Mouse (Mus musculus) G1E (cell line): Measurements from ENCODE around the gene Marc2. TPM values are rescaled to one million over a fixed set of nuclear protein-coding genes. Genes with fewer than 3 reads are reported as not detected.

Experiments
- ATAC-seq: 2 replicates; pipeline ENCODE4 v1.8.0; 2016; ENCODE audit warnings: mild to moderate bottlenecking; ENCODE audit not compliant: insufficient number of reproducible peaks, poor library complexity, low FRiP score, severe bottlenecking; ENCODE audit errors: extremely low read depth
- DNase-seq: peaks from one replicate; pipeline ENCODE4 v3.0.0; 2012; ENCODE audit warnings: low spot score
- H3K27me3 ChIP-seq: 2 replicates; pipeline ENCODE4 v1.6.1; 2012; ENCODE audit warnings: mild to moderate bottlenecking, low read length, inconsistent platforms; ENCODE audit not compliant: insufficient read depth
- H3K36me3 ChIP-seq: replicated peaks from 2 replicates; pipeline ENCODE3; 2012; ENCODE audit warnings: mild to moderate bottlenecking, inconsistent platforms
- H3K4me1 ChIP-seq: 2 replicates; pipeline ENCODE4 v1.6.1; 2012; ENCODE audit warnings: low read depth, low read length, inconsistent platforms, mixed read lengths; ENCODE audit not compliant: insufficient read depth
- H3K4me3 ChIP-seq: 2 replicates; pipeline ENCODE4 v1.5.1; 2012; ENCODE audit warnings: low read depth, mild to moderate bottlenecking, inconsistent platforms, low read length, moderate library complexity, mixed read lengths
- H3K9me3 ChIP-seq: replicated peaks from 2 replicates; pipeline ENCODE4 v1.6.1; 2012; ENCODE audit warnings: inconsistent platforms
- CTCF ChIP-seq: IDR thresholded peaks from 2 replicates; pipeline ENCODE4 v1.5.1; 2012; ENCODE audit warnings: low read depth, low read length, inconsistent platforms, mixed read lengths
- GATA1 ChIP-seq: IDR thresholded peaks from 2 replicates; pipeline ENCODE4 v1.6.1; 2012; ENCODE audit warnings: borderline replicate concordance, low read length, inconsistent platforms, mixed read lengths
- GATA2 ChIP-seq: IDR thresholded peaks from 2 replicates; pipeline ENCODE4 v1.6.1; 2012; ENCODE audit warnings: low read depth, low read length, inconsistent platforms, borderline replicate concordance
- POLR2AphosphoS5 ChIP-seq: IDR thresholded peaks from 2 replicates; pipeline ENCODE4 v1.6.1; 2012; ENCODE audit warnings: low read depth, low read length, inconsistent platforms; ENCODE audit not compliant: insufficient replicate concordance
- TAL1 ChIP-seq: conservative IDR thresholded peaks from 2 replicates; pipeline ENCODE4 v1.6.1; 2012; ENCODE audit warnings: low read depth, low read length, inconsistent platforms, mixed read lengths
- polyA plus RNA-seq: library from polyadenylated mRNA; stranded (reverse); fragments of >175 nt; gene quantifications from 2 replicates; pipeline ENCODE4 v1.2.3, GENCODE M21; 2012
- total RNA-seq, 2 experiments: library from RNA; stranded (forward) in 1 of 2; stranded (reverse) in 1 of 2; fragments of 200-1000 nt in 1 of 2; fragments of >200 nt in 1 of 2; fragmentation: Nextera tagmentation in 1 of 2; gene quantifications; 2 replicates each; pipeline ENCODE4 v1.2.3; 2014 to 2017

Marc2 gene
- total and polyA plus RNA-seq, 3 experiments, result 39.8 to 62.0 (median 53.5) TPM

GRCm38 (mm10) chr1:184860276-184860675 lies 14.0 kb upstream of the Marc2 start:
- no peaks in the 10 kb centered on the region for H3K9me3 ChIP-seq
- no peak overlapping the region for H3K4me3 ChIP-seq
- H3K36me3 ChIP-seq, result no peaks in the 10 kb centered on the region
- peaks cover 2% of the 10 kb centered on the region; the same call in 1 of the 2 replicates for H3K27me3 ChIP-seq
- DNase-seq, result no peak
- no peak for ATAC-seq
- TF ChIP-seq GATA1 (no peak), GATA2 (no peak), POLR2AphosphoS5 (no peak)
- H3K4me1 ChIP-seq, result no peaks in the 10 kb centered on the region

- DNase-seq (no peak), ATAC-seq (no peak)
- TF ChIP-seq TAL1 (no peak), CTCF (no peak), GATA1 (no peak), GATA2 (no peak), POLR2AphosphoS5 (no peak)
- Histone ChIP-seq H3K27me3 (peaks cover 4% of the 10 kb centered on the region; the same call in 1 of the 2 replicates), H3K4me3 (no peak overlapping the region), H3K36me3 (no peaks in the 10 kb centered on the region), H3K4me1 (peaks cover 9% of the 10 kb centered on the region), H3K9me3 (no peaks in the 10 kb centered on the region)
Observed at GRCm38 (mm10) chr1:184858253-184858652, 12.0 kb upstream of the Marc2 start.

- Histone ChIP-seq H3K9me3 (no peaks in the 10 kb centered on the region), H3K36me3 (no peaks in the 10 kb centered on the region), H3K27me3 (peaks cover 5% of the 10 kb centered on the region), H3K4me1 (peaks cover 13% of the 10 kb centered on the region), H3K4me3 (no peak overlapping the region)
- TF ChIP-seq POLR2AphosphoS5 (no peak), CTCF (no peak), GATA2 (no peak), TAL1 (no peak), GATA1 (no peak)
- DNase-seq, result no peak
- no peak for ATAC-seq
Observed at GRCm38 (mm10) chr1:184857216-184857615, 11.0 kb upstream of the Marc2 start.

- H3K4me3 ChIP-seq, result no peak overlapping the region
- DNase-seq (no peak), ATAC-seq (no peak)
- H3K9me3 ChIP-seq, result no peaks in the 10 kb centered on the region
- H3K36me3 ChIP-seq, result no peaks in the 10 kb centered on the region
- TF ChIP-seq CTCF (no peak), POLR2AphosphoS5 (no peak), GATA2 (no peak), GATA1 (no peak), TAL1 (no peak)
- peaks cover 15% of the 10 kb centered on the region for H3K4me1 ChIP-seq
- peaks cover 13% of the 10 kb centered on the region for H3K27me3 ChIP-seq
Observed at GRCm38 (mm10) chr1:184853922-184854321, 7.7 kb upstream of the Marc2 start.

- no peaks in the 10 kb centered on the region for H3K36me3 ChIP-seq
- no peaks in the 10 kb centered on the region for H3K9me3 ChIP-seq
- peaks cover 15% of the 10 kb centered on the region for H3K4me1 ChIP-seq
- H3K27me3 ChIP-seq, result peaks cover 13% of the 10 kb centered on the region
- no peak overlapping the region for H3K4me3 ChIP-seq
- DNase-seq (peak; percentile 34), ATAC-seq (peak; percentile 72; the same call in 1 of the 2 replicates)
- TF ChIP-seq TAL1 (no peak), POLR2AphosphoS5 (no peak), GATA2 (no peak)
Observed at GRCm38 (mm10) chr1:184853339-184853738, 7.1 kb upstream of the Marc2 start.

- TF ChIP-seq GATA1, result no peak
- no peak for TF ChIP-seq POLR2AphosphoS5
- no peak for TF ChIP-seq GATA2
- no peak for TF ChIP-seq CTCF
- no peak for TF ChIP-seq TAL1
- peak; percentile 26 for DNase-seq
- peak; percentile 71; the same call in 1 of the 2 replicates for ATAC-seq
- H3K36me3 ChIP-seq, result no peaks in the 10 kb centered on the region
- no peaks in the 10 kb centered on the region for H3K9me3 ChIP-seq
- no peak overlapping the region for H3K4me3 ChIP-seq
- H3K27me3 ChIP-seq, result peaks cover 11% of the 10 kb centered on the region
- peaks cover 16% of the 10 kb centered on the region for H3K4me1 ChIP-seq
Observed at GRCm38 (mm10) chr1:184851741-184852618, 5.7 kb upstream of the Marc2 start.
